Mouse (Mus musculus) kidney, embryonic 14.5 days (tissue): ENCODE measurements around the gene Cdh4. TPM values are rescaled to one million over a fixed set of nuclear protein-coding genes. Genes with fewer than 3 reads are reported as not detected.

Experiments used
- ATAC-seq: fragments of 200-750 bp; cut with Nextera tagmentation; 2 replicates; pipeline ENCODE4 v1.8.0; 2017; ENCODE audit warnings: moderate number of reproducible peaks, mild to moderate bottlenecking, moderate TSS enrichment, moderate library complexity; ENCODE audit not compliant: low FRiP score, low TSS enrichment
- H3K27ac ChIP-seq: fragments of 300-500 bp; sonication (generic); 2 replicates; pipeline ENCODE4 v1.5.1; 2014; ENCODE audit warnings: low read depth, mild to moderate bottlenecking, low read length, moderate library complexity, mixed read lengths
- H3K27me3 ChIP-seq: fragments of 300-500 bp; sonication (generic); 2 replicates; pipeline ENCODE4 v1.6.1; 2014; ENCODE audit warnings: mild to moderate bottlenecking, low read length; ENCODE audit not compliant: control insufficient read depth, insufficient read depth
- H3K36me3 ChIP-seq: fragments of 300-500 bp; sonication (generic); 2 replicates; pipeline ENCODE4 v1.6.1; 2014; ENCODE audit warnings: low read length, mixed read lengths; ENCODE audit not compliant: control insufficient read depth, insufficient read depth
- H3K4me1 ChIP-seq: fragments of 300-500 bp; sonication (generic); 2 replicates; pipeline ENCODE4 v1.6.1; 2014; ENCODE audit warnings: low read length, mixed read lengths; ENCODE audit not compliant: control insufficient read depth, insufficient read depth
- H3K4me2 ChIP-seq: fragments of 300-500 bp; sonication (generic); replicated peaks from 2 replicates; pipeline ENCODE4 v1.6.1; 2014; ENCODE audit warnings: low read depth, mild to moderate bottlenecking, low read length
- H3K4me3 ChIP-seq: fragments of 300-500 bp; sonication (generic); 2 replicates; pipeline ENCODE4 v1.5.1; 2014; ENCODE audit warnings: mild to moderate bottlenecking, low read length
- H3K9ac ChIP-seq: fragments of 300-500 bp; sonication (generic); 2 replicates; pipeline ENCODE4 v1.6.1; 2014; ENCODE audit warnings: low read depth, mild to moderate bottlenecking, low read length, moderate library complexity
- H3K9me3 ChIP-seq: fragments of 300-500 bp; sonication (generic); 2 replicates; pipeline ENCODE4 v1.6.1; 2016; ENCODE audit warnings: low read length; ENCODE audit not compliant: control insufficient read depth
- WGBS: fragments of 180-500 bp; shearing (Covaris S2); extraction: QIAGEN DNeasy Blood & Tissue Kit; methylation state at CpG from one replicate; pipeline ENCODE4 v1.1.7; 2014; 5-methylcytosine and 5-hydroxymethylcytosine counted together
- polyA plus RNA-seq: library from polyadenylated mRNA; unstranded; fragments of >200 nt; fragmentation: Nextera tagmentation; extraction: Ambion mirVana; gene quantifications from 2 replicates; pipeline ENCODE4 v1.2.1, GENCODE M21; 2014

Cdh4 gene
- polyA plus RNA-seq, 1 experiment from 2014 or later, result 19.4 TPM

- WGBS, result 16% methylated on average over 18 of the region's 18 CpGs
- Histone ChIP-seq H3K4me3 (no peak overlapping the region), H3K9me3 (no peaks in the 10 kb centered on the region), H3K4me2 (0 out of 2 replicates have a peak overlapping the region, but pooled peaks have one; percentile 8), H3K4me1 (peaks cover 14% of the 10 kb centered on the region), H3K36me3 (no peaks in the 10 kb centered on the region), H3K27me3 (no peaks in the 10 kb centered on the region), H3K27ac (no peak overlapping the region), H3K9ac (no peak overlapping the region)
- ATAC-seq, result peak; percentile 77
Observed at GRCm38 (mm10) chr2:179824776-179825326, 382.6 kb downstream of the Cdh4 start.

- H3K4me2 ChIP-seq, result no peak overlapping the region
- no peaks in the 10 kb centered on the region for H3K27me3 ChIP-seq
- no peak for ATAC-seq
- H3K9me3 ChIP-seq, result no peaks in the 10 kb centered on the region
- no peak overlapping the region for H3K4me3 ChIP-seq
- no peaks in the 10 kb centered on the region for H3K36me3 ChIP-seq
- H3K27ac ChIP-seq, result no peak overlapping the region
- 83% methylated on average over 6 of the region's 6 CpGs for WGBS
- no peak overlapping the region for H3K9ac ChIP-seq
- peaks cover 6% of the 10 kb centered on the region; the same call in 1 of the 2 replicates for H3K4me1 ChIP-seq
Observed at GRCm38 (mm10) chr2:179828968-179829367, 386.7 kb downstream of the Cdh4 start.

- 30% methylated on average over 6 of the region's 6 CpGs for WGBS
- Histone ChIP-seq H3K4me1 (peaks cover 6% of the 10 kb centered on the region; the same call in 1 of the 2 replicates), H3K9me3 (no peaks in the 10 kb centered on the region), H3K9ac (no peak overlapping the region), H3K27ac (no peak overlapping the region), H3K36me3 (no peaks in the 10 kb centered on the region), H3K4me3 (no peak overlapping the region), H3K27me3 (no peaks in the 10 kb centered on the region), H3K4me2 (no peak overlapping the region)
- no peak for ATAC-seq
Observed at GRCm38 (mm10) chr2:179829972-179830371, 387.7 kb downstream of the Cdh4 start.

DNA sequence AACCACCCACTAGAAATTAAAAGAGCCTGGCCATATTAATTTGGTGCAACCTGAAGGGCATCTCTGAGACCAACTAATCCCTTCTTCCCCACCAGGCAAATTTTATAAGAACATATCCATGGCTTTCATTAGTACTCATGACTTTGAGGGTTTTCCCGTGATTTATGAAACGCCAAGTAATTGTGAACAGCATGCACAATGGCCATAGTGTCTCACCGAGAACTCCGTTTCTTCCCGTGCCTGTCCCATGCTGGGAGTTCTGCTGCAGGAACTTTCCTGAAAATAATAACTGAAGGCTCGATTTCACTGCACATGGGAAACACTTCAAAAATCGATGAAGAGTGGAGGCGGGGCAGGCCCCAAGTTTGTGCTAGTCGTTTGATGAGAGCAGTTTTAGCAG, 392.7 kb downstream of the Cdh4 start:
- H3K4me2 ChIP-seq, result no peak overlapping the region
- H3K9me3 ChIP-seq, result no peaks in the 10 kb centered on the region
- no peak for ATAC-seq
- H3K9ac ChIP-seq, result no peak overlapping the region
- WGBS, result 68% methylated on average over 9 of the region's 9 CpGs
- H3K4me3 ChIP-seq, result no peak overlapping the region
- H3K27me3 ChIP-seq, result no peaks in the 10 kb centered on the region
- no peaks in the 10 kb centered on the region for H3K4me1 ChIP-seq
- no peaks in the 10 kb centered on the region for H3K36me3 ChIP-seq
- H3K27ac ChIP-seq, result no peak overlapping the region

GRCm38 (mm10) chr2:179835570-179835969, 393.3 kb downstream of the Cdh4 start:
- Histone ChIP-seq H3K4me1 (no peaks in the 10 kb centered on the region), H3K9ac (no peak overlapping the region), H3K36me3 (no peaks in the 10 kb centered on the region), H3K4me2 (no peak overlapping the region), H3K4me3 (no peak overlapping the region), H3K27ac (no peak overlapping the region), H3K9me3 (no peaks in the 10 kb centered on the region), H3K27me3 (no peaks in the 10 kb centered on the region)
- WGBS, result 72% methylated on average over 7 of the region's 7 CpGs
- ATAC-seq, result no peak

DNA sequence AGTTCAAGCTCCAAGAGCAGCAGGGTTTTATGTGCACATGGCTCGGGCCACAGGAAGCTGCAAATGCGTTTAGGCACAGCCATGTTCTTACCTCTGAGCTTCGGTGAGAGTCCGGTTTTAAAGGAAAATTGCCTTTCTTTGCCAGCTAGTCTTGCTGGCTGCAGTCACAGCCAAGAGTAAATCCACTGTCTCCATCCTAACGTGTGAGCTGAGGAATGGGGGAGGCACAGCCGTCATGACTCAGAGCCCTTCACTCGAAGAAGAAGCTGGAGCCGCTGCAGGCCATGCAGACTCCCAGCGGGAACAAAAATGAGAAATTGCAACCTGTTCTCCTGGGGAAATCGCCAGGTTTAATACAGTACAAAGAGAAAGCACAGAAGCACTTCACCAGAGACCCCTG, 395.0 kb downstream of the Cdh4 start:
- Histone ChIP-seq H3K4me2 (no peak overlapping the region), H3K36me3 (no peaks in the 10 kb centered on the region), H3K27ac (no peak overlapping the region), H3K9me3 (no peaks in the 10 kb centered on the region), H3K4me3 (no peak overlapping the region), H3K4me1 (no peaks in the 10 kb centered on the region), H3K27me3 (no peaks in the 10 kb centered on the region), H3K9ac (no peak overlapping the region)
- no peak for ATAC-seq
- 55% methylated on average over 10 of the region's 10 CpGs for WGBS

DNA sequence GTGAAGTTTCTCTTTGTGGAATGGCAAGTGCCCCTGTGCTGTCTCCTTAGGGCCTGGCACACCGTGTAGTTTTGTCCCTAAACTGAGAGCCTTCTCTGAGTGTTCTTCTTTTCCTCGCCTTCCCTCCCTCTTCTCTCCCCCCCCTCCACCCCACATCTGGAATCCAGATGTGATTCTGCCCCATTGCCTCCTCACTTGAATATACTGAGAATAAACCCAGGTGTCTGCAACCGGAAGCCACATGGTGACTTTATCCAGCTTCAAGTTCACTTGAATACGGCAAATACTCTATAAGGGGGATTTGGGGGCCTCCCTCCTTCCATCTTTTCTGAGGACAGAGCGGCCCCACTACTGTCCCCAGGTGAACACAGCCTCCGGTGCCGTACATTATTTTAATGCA, 395.8 kb downstream of the Cdh4 start:
- Histone ChIP-seq H3K9ac (no peak overlapping the region), H3K4me2 (no peak overlapping the region), H3K9me3 (no peaks in the 10 kb centered on the region), H3K27ac (no peak overlapping the region), H3K27me3 (no peaks in the 10 kb centered on the region), H3K36me3 (no peaks in the 10 kb centered on the region), H3K4me1 (no peaks in the 10 kb centered on the region), H3K4me3 (no peak overlapping the region)
- WGBS, result 60% methylated on average over 7 of the region's 7 CpGs
- no peak for ATAC-seq

DNA sequence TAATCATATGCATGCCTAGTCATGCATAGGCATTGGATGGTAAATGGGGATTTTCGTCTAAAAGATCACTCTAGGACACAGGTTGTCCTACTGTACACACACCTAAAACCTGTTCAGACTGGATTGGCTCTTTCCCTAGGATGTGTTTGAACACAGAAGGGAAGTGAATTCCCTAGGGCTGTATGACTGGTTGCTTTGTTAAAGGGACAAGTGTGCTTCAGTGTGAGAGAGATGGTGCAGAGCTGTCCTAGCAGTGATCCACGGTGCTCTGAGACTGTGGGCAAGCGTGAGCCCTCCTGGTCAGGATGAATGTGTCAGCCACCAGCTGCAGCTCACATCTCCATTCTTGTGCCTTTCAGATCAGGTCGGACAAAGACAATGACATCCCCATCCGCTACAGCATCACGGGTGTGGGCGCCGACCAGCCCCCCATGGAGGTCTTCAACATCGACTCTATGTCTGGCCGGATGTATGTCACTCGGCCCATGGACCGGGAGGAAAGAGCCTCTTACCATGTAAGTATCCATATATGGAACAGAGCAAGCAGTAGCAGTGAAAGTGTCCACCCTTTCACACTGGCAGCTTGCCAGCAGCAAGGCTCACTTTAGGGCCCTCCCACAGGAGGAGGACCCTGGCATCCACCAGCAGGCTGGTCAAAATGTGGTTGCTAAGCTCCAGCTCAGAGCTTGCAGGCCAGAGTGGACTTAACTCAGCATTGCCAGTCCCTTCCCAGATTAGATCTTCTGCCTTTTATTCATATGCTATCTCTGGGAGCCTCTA, 400.6 kb downstream of the Cdh4 start:
- no peak overlapping the region for H3K27ac ChIP-seq
- H3K4me2 ChIP-seq, result no peak overlapping the region
- no peaks in the 10 kb centered on the region for H3K36me3 ChIP-seq
- H3K4me1 ChIP-seq, result peaks cover 5% of the 10 kb centered on the region; the same call in 1 of the 2 replicates
- H3K4me3 ChIP-seq, result no peak overlapping the region
- H3K27me3 ChIP-seq, result no peaks in the 10 kb centered on the region
- 73% methylated on average over 12 of the region's 12 CpGs for WGBS
- peak; percentile 70 for ATAC-seq
- no peaks in the 10 kb centered on the region for H3K9me3 ChIP-seq
- no peak overlapping the region for H3K9ac ChIP-seq

- ATAC-seq, result no peak
- H3K36me3 ChIP-seq, result no peaks in the 10 kb centered on the region
- no peaks in the 10 kb centered on the region for H3K9me3 ChIP-seq
- H3K27ac ChIP-seq, result no peak overlapping the region
- no peak overlapping the region for H3K4me3 ChIP-seq
- H3K4me1 ChIP-seq, result no peaks in the 10 kb centered on the region
- no peak overlapping the region for H3K9ac ChIP-seq
- H3K4me2 ChIP-seq, result no peak overlapping the region
- H3K27me3 ChIP-seq, result no peaks in the 10 kb centered on the region
- WGBS, result 53% methylated on average over 9 of the region's 9 CpGs
Observed at GRCm38 (mm10) chr2:179849732-179850131, 407.5 kb downstream of the Cdh4 start.
